Mouse (Mus musculus) R1 (cell line): ENCODE measurements around the gene Mpped2.

Experiments used
- DNase-seq: peaks from one replicate; pipeline ENCODE4 v3.0.0-alpha.2; 2018; ENCODE audit warnings: low read depth, low spot score

Mpped2 gene

DNA sequence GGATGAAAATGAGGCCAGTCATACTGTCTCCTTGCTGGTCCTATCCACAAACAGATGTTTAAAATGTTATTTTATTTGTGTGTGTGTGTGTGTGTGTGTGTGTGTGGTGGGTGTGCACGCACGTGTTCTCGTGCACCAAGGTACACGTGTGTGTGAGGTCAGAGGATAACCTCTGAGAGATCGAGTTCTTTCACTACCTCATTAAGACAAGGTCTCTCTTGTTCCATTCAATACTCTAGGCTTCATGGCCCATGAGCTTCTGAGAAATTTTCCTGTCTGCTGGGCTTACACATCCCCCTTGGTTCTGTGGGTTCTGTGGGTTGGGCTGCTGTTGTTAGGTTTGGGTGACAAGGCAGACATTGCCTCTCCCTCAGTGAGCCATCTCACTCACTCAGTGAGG is 12.6 kb downstream of the Mpped2 start:
- no peak for DNase-seq

- DNase-seq, result peak; percentile 66
Observed at GRCm38 (mm10) chr2:106707136-106707535, 14.1 kb downstream of the Mpped2 start.

DNA sequence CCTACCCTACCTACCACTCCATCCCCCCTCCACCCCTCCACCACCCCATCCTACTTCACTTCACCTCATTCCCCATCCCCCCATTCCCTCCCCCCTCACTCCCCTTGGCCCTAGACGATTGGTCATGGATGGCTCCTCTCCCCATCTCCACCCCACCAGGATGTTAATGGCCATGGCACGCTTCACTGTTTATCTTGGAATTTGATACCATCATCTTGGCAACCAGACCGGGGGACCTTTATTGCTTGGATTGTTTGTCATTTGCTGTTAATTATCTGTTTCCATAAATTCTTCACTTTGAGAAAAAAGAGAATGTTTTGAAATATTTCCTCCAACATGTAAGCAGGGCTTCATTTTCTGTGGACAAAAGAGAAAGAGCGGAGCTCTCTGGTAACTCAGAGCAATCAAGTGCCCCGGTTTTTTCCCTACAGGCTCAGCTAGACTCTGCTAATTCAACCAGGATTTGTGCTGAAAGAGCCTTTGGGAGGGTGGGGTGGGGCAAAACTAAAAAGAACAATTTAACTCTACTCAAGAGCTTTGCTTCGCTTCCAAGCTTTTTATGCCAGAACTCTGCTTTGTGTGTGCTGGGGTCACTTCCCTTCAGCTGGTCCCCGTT is 17.9 kb downstream of the Mpped2 start:
- peak; percentile 19 for DNase-seq

GRCm38 (mm10) chr2:106711506-106711905 is 18.4 kb downstream of the Mpped2 start:
- DNase-seq, result no peak

- DNase-seq, result no peak
Observed at GRCm38 (mm10) chr2:106713151-106713550, 20.1 kb downstream of the Mpped2 start.

DNA sequence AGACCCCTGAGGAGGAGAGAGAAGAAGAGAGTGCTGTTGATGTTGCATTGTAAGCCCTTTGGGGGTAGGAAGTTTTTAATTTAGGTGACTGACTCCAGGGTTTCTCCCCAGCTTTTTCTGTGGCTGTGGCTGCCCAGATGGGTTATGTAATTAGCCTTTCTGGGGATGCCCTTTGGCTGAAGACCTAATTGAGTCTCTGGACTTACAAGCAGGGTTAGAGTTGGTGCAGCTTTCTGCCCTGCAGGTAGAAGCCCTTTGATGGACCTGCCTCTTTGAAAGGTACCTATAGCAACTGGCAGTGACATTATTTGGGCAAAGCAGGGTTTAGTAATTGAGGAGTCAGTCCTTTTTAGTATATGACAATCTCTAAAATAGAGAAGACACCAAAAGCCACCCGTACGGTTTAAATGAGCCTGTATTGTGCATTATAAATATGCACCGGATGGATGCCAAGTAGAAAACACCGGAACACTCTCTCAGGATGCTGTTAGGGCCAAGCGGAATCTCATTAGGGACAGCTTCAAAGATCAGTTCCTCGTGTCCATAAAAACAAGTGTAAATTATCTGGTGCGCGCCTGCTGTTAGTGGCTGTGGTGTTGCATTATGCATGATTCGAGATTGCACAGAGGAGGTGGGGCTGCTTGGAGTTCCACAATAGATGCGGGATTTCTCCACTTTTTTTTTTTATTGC is 22.8 kb downstream of the Mpped2 start:
- DNase-seq, result no peak

- no peak for DNase-seq
Observed at GRCm38 (mm10) chr2:106716365-106716717, 23.3 kb downstream of the Mpped2 start.

GRCm38 (mm10) chr2:106718888-106719287 is 25.8 kb downstream of the Mpped2 start:
- no peak for DNase-seq

GRCm38 (mm10) chr2:106719434-106719833 is 26.4 kb downstream of the Mpped2 start:
- no peak for DNase-seq

DNA sequence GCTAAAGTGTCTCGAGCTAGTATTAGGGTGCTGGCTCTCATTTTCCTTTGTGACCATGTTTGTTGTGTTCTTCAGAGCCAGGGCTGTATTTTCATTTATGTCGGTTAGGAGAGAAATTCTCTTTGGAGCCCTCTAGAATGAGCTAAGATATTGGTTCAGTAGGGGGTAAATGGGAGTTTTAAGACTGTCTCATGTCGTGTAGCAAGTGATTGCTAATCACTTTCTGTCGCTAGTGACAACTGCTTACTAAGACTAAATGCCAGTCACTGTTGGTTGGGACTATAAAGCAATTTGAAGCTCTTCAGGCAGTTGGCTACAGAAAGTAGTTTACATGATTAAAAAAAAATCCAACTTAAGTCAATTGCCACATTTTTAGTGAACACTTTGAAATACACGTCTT is 27.6 kb downstream of the Mpped2 start:
- no peak for DNase-seq

DNA sequence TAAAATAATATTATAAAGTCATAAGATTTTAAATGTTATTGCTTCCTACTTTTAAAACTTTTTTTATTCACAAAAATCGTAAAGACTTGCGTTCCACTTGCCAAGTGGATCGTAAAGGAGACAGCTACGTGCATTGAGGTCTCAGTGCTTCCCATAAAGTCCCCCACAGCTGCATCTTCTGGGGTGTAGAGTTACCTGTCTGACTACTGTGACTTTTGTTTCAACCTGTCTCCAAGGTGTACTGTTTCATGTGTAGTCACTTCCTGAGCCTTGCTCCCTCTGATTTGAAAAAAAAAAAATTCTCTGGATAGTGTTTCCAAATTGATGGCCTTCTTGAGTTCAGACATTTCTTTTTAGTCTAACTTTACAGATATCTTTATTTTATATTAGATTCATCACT is 29.0 kb downstream of the Mpped2 start:
- no peak for DNase-seq

DNA sequence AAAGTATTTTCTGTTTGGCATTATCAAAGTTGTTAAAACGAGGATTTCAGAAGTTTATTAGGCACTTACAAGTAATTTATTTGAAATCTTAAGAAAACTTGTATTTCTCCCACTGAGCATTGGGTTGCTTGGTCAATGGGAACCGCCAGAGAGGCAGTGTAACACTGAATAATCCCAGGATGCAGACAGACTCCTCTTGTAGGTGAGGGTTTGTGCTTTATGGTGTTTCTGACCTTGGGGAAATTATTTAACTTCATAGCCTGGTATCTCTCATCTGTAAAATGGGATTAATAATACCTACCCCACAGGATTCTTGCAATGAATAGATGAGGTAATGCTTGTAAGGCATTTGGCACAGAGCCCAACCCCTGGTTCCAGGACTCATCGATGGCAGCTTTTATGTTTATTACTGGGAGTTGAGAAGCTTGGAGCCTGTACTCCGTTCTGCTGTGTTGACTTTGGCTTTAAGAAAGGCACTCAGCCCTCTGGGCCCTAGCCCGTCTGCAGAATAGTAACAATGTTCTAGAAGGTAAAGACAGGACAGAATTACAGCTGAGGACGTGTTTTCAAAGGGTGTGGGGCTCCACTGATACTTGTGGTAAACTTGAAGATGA is 37.0 kb downstream of the Mpped2 start:
- DNase-seq, result no peak

GRCm38 (mm10) chr2:106730608-106731007 is 37.5 kb downstream of the Mpped2 start:
- DNase-seq, result no peak

DNA sequence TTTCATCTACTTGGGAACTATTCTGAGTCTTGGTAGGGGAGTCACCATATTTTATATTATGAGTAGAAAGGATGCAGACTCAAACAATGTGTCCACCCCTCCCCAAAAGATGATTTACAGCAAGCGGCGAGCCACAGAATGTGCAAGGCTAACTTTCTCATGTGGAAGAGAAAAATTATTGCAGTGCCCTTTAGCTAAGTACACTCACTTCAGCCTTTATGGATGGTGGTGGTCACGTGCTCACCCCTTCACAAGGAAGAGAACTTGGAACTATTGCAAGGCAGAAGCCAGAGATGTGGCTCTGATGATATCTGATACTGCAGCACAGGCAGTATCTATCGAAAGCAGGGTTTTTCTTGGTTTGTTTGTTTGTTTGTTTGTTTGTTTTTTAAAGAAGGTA is 38.4 kb downstream of the Mpped2 start:
- no peak for DNase-seq

DNA sequence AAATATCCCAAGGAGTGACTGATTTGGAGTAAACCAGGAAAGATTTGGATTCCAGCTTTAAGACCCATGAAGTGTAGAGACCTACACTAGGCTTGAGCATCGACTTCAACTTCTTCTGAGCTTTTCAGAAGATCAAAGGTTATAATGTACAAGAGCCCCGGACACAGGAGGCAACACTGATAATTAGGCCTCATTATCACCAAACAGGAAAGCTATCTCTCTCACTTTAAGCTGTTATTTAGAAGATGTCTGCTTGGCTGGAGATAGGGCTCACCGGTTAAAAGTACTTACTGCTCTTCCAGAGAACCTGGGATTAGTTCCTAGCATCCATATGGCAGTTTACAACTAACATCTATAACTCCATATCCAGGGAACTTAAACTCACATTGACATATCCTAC is 39.1 kb downstream of the Mpped2 start:
- DNase-seq, result no peak

DNA sequence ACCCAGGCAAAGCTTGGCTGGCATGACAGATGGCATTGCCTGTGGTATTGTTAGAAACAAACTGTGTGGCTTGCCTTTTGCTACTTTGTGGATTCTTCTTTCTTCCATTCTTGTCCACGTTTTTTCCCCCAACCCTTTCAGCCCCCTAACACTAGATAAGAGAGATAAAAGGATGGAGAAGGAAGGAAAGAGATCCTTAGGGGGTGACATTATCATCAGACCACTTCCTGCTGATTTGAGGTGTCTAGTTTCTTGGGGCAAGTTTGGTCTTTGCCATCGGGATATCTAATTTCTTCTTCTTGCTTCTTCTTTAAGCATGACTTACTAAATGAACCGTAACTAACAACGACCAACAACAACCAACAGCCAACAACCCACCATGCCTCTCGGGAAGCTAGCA is 40.3 kb downstream of the Mpped2 start:
- DNase-seq, result no peak

GRCm38 (mm10) chr2:106734004-106734403 is 40.9 kb downstream of the Mpped2 start:
- DNase-seq, result no peak

DNA sequence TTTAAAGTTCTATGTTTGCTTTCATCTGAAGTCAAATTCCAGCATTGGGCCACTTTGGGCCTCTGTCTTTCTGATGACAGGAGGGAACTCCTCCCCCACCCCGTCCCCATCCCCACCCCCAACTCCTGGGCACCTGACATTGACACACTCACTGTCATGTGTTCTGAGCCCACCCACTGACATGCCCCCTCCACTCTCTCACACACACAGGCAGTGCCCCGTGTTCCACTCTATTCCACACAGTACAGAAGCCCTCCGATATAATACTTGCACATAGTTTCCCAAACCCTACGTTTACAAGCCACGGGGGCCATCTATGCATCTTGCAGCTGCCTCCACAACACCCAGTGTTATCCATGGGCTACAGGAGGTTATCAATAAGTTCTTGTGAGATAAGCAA is 42.1 kb downstream of the Mpped2 start:
- no peak for DNase-seq

DNA sequence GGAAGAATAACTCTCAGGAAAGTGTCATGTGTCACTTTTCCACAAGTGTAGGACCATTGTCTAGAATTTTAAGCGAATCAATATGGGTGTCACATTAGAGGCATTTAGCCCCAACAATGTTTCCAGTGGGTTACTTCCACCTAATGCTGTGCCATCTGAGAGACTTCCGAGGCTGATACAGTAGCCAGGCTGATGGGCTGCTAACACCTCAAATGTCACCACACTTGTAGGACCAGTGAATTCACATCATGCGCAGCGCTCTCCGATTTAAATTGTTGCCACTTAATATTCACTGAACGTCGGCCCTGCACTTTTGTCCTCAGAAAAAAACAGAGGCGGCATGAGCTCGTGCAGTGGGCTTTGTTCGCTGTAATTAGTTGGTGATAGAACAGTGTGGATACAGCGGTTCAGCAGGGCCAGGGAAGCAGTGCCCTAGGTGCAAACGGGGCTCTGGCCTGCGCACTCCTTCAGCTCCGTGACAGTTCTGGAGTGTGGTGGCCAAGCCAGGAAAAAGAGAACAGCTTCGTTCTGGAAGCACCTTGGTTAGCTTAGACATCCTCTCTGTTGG is 42.8 kb downstream of the Mpped2 start:
- DNase-seq, result no peak

GRCm38 (mm10) chr2:106738951-106739350 is 45.9 kb downstream of the Mpped2 start:
- no peak for DNase-seq

DNA sequence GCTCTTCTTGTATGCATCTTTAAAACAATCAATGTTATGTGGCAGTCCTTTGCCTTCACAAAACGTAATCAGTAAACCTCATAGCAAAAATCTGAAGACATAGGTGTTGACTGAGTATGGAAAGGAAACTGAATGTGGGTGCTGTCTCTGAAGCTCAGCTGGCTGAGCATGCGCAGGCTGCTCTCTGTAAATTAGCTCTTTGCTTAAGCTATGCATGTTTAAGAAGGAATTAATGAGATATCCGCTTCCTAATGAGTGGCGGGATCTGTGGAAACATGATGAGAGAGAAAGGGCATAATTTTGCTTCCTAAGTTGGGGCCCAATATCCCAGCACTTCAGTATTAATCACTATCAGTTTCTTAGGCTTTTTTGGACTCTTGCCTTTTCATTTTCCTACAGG is 51.0 kb downstream of the Mpped2 start:
- no peak for DNase-seq

DNA sequence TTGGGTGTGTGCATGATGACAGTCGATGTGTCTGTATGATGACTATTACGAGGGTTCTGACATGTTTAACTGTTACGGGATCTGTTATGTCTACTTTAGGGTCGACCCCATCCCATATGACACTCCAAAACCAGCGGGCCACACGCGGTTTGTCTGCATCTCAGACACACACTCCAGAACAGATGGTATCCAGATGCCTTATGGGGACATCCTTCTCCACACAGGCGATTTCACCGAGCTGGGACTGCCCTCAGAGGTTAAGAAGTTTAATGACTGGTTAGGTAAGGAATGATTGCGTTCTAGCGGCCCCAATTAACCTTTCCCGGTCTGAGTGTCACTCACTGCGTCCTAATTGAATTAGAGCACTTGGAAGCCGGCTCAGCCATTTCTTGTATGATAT is 51.5 kb downstream of the Mpped2 start:
- no peak for DNase-seq

GRCm38 (mm10) chr2:106745364-106745763 is 52.3 kb downstream of the Mpped2 start:
- no peak for DNase-seq
